Mouse (Mus musculus): Measurements from ENCODE around the gene Thrb.

DNA sequence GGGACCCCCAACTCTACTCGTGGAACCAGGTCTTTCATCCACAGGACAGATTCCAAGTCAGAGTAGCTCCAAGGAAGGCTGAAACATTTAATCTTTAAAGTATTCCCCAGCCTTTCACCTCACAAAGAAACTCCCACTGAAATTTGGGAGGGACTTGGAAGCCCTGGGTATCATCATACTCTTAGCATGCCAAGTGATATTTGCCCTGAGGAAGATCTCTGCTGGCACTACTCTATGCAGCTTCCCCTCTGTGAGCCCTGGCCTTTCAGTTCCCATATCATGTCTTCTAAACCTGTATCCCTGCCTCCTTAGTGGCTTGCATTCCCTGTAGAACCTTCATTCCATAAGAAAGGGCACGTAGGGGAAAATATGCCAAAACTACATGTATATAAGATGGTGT, 68.8 kb downstream of the Thrb start:
- TF ChIP-seq CTCF (IDR thresholded peaks at IDR 0.05) (no peak), EP300 (IDR thresholded peaks at IDR 0.05; ENCODE audit: insufficient read depth, low read depth, low read length) (no peak), POLR2A (IDR thresholded peaks at IDR 0.05; ENCODE audit: insufficient read depth, low read depth, low read length) (no peak)
